Mouse (Mus musculus) spleen, adult 2 months (tissue): ENCODE results near the gene Gm9999.

Experiments
- CTCF ChIP-seq: fragments of 200-500 bp; IDR thresholded peaks from 2 replicates; pipeline ENCODE4 v1.5.1; 2011; ENCODE audit warnings: mild to moderate bottlenecking, inconsistent platforms; ENCODE audit not compliant: insufficient read depth, insufficient read length, insufficient replicate concordance; ENCODE audit errors: extremely low read depth
- POLR2A ChIP-seq: fragments of 200-500 bp; IDR thresholded peaks from 2 replicates; pipeline ENCODE4 v1.6.1; 2011; ENCODE audit warnings: low read depth, low read length, inconsistent platforms

- TF ChIP-seq POLR2A (no peak), CTCF (no peak)
Observed at GRCm38 (mm10) chr7:47016602-47017001, 33.2 kb downstream of the Gm9999 start.
